Mouse (Mus musculus): Measurements from ENCODE around the gene Cfap97d2. TPM values are rescaled to one million over a fixed set of nuclear protein-coding genes. Genes with fewer than 3 reads are reported as not detected.

Gene Cfap97d2
- polyA plus RNA-seq, 1 experiment from 2014 or later: not detected

DNA sequence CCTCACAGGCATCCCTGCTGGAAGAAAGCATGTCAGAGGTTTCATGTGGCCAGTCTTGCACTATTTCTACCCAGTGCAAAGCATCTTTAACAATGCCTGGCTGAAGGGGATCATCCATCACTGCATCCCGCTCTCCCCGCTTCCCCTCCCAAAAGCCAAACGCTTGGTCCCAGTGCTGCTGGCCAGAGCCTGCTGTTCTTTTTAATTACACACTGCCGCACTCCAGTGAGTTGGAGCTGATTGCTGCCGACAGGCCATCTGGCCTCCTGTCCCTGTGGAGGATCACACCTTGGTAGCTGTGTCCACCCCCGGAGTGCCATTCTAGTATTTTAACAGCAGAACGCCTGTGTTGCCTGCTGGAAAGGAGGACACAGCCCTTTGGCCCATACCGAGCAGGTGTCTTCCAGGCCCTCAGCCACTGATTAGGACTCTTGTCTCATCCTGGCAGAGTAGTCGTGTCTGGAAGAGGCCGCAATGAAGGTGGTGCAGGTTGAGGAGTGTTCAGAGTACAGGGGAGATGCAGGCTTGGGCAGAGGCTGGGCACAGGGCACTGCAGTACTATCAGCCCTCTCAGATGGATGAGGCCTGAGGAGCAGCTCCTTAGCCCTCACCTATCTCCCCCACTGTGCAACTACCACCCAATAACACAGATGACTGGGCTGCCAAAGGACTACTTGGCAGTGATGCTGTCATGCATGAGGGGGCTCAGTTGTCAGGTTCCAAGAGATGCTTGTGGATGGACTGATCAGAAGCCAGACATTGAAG is 13.2 kb upstream of the Cfap97d2 start:
- no peaks in the 10 kb centered on the region for H3K4me1 ChIP-seq (ENCODE audit: control insufficient read depth, insufficient read depth, low read length)
- 32% methylated on average over 10 of the region's 10 CpGs for WGBS
- no peaks in the 10 kb centered on the region for H3K36me3 ChIP-seq (ENCODE audit: control insufficient read depth, insufficient read depth, low read length)
- no peak overlapping the region for H3K27ac ChIP-seq (replicated peaks; ENCODE audit: low read depth, low read length)
- H3K9me3 ChIP-seq (ENCODE audit: control insufficient read depth, low read length): no peaks in the 10 kb centered on the region
- H3K4me2 ChIP-seq (ENCODE audit: low read depth, severe bottlenecking): no peak overlapping the region
- H3K9ac ChIP-seq (ENCODE audit: low read length): no peak overlapping the region
- DNase-seq (ENCODE audit: low spot score) (no peak), ATAC-seq (ENCODE audit: insufficient number of reproducible peaks, low FRiP score, low TSS enrichment, low read depth) (no peak)
- H3K27me3 ChIP-seq (ENCODE audit: control insufficient read depth, insufficient read depth, low read length): no peaks in the 10 kb centered on the region
- no peak overlapping the region for H3K4me3 ChIP-seq (ENCODE audit: low read depth, low read length)

DNA sequence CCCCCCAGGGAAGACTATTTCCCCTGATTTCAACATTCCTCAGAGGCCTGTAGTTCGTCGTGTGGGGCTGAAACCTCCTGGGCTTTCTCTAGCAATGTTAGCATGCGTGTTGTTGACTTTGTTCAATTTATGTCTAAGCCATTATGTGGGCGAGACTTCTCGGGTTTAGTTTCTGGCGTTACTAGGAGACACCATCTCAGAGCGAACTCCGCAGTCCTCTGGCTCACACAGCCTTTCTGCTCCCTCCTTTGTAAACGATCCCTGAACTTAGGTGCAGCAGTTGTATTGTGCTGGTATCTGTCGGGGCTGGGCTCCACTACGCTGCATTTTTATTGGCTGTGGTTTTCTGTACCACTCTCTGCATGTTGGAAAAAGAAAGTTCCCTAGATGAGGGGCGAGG is 11.0 kb upstream of the Cfap97d2 start:
- Histone ChIP-seq H3K27me3 (ENCODE audit: control insufficient read depth, insufficient read depth, low read length) (no peaks in the 10 kb centered on the region), H3K4me3 (ENCODE audit: low read depth, low read length) (no peak overlapping the region), H3K9ac (ENCODE audit: low read length) (no peak overlapping the region), H3K9me3 (ENCODE audit: control insufficient read depth, low read length) (no peaks in the 10 kb centered on the region), H3K4me2 (ENCODE audit: low read depth, severe bottlenecking) (no peak overlapping the region), H3K36me3 (ENCODE audit: control insufficient read depth, insufficient read depth, low read length) (no peaks in the 10 kb centered on the region), H3K27ac (replicated peaks; ENCODE audit: low read depth, low read length) (no peak overlapping the region), H3K4me1 (ENCODE audit: control insufficient read depth, insufficient read depth, low read length) (no peaks in the 10 kb centered on the region)
- 66% methylated on average over 12 of the region's 12 CpGs for WGBS
- DNase-seq (ENCODE audit: low spot score): no peak
- no peak for ATAC-seq (ENCODE audit: insufficient number of reproducible peaks, low FRiP score, low TSS enrichment, low read depth)

DNA sequence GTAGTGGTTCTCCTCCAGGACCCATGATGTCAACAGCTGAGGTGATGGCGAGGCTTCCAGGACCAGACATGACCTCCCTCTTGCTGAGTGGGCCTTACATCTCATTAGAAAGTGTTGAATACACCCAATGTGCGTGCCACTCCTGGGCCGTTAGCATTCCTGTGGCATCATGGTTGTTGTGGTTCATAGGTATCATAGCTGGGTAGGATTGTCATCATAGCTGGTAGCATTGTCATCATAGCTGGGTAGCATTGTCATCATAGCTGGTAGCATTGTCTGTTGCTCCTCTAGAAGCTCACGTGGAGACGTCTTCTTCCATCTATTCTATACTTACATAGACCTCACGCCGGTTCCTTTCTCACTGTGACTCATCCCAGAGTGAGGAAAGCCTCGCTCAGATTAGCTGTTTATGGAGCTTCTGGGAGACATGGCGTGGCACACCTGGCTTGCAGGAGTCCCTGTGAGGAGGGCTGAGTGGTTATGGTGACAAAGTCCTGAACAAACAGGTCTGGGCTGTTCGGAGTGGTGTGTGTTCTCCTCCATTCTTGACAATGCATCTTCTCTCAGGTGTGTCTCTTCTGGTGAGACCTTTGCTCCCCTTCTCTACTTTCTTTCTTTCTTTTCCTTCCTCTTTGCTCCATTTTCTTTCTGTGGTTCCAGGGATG is 10.4 kb upstream of the Cfap97d2 start:
- no peak for DNase-seq (ENCODE audit: low spot score)
- no peaks in the 10 kb centered on the region for H3K27me3 ChIP-seq (ENCODE audit: control insufficient read depth, insufficient read depth, low read length)
- H3K9me3 ChIP-seq (ENCODE audit: control insufficient read depth, low read length): no peaks in the 10 kb centered on the region
- no peak for ATAC-seq (ENCODE audit: insufficient number of reproducible peaks, low FRiP score, low TSS enrichment, low read depth)
- H3K4me1 ChIP-seq (ENCODE audit: control insufficient read depth, insufficient read depth, low read length): no peaks in the 10 kb centered on the region
- H3K9ac ChIP-seq (ENCODE audit: low read length): no peak overlapping the region
- no peaks in the 10 kb centered on the region for H3K36me3 ChIP-seq (ENCODE audit: control insufficient read depth, insufficient read depth, low read length)
- H3K4me2 ChIP-seq (ENCODE audit: low read depth, severe bottlenecking): no peak overlapping the region
- H3K27ac ChIP-seq (replicated peaks; ENCODE audit: low read depth, low read length): no peak overlapping the region
- 90% methylated on average over 10 of the region's 10 CpGs for WGBS
- H3K4me3 ChIP-seq (ENCODE audit: low read depth, low read length): no peak overlapping the region

DNA sequence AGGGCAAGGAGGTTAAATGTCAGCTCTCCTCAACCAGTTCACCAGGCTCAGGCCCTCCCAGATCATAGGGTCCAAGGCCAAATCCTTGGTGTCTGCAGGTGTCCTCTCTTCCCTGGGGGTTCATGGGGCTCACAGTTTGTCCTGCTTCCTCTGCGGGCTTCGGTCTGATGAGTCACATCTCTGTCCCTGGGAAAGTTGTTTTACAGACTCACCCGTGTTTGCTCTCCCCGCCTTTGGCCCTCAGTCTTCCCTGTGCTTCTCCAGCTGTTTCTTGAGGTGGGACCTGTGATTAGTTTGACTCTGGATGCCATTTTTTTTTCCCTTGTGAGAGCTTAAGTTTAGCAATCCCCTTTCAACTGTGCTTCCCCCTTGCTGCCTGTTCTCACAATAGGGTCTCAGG is 9.5 kb upstream of the Cfap97d2 start:
- ATAC-seq (ENCODE audit: insufficient number of reproducible peaks, low FRiP score, low TSS enrichment, low read depth): no peak
- Histone ChIP-seq H3K4me1 (ENCODE audit: control insufficient read depth, insufficient read depth, low read length) (no peaks in the 10 kb centered on the region), H3K36me3 (ENCODE audit: control insufficient read depth, insufficient read depth, low read length) (no peaks in the 10 kb centered on the region), H3K27me3 (ENCODE audit: control insufficient read depth, insufficient read depth, low read length) (no peaks in the 10 kb centered on the region), H3K4me2 (ENCODE audit: low read depth, severe bottlenecking) (no peak overlapping the region), H3K27ac (replicated peaks; ENCODE audit: low read depth, low read length) (no peak overlapping the region), H3K9me3 (ENCODE audit: control insufficient read depth, low read length) (no peaks in the 10 kb centered on the region), H3K9ac (ENCODE audit: low read length) (no peak overlapping the region), H3K4me3 (ENCODE audit: low read depth, low read length) (no peak overlapping the region)
- no peak for DNase-seq (ENCODE audit: low spot score)
- 79% methylated on average over 4 of the region's 4 CpGs for WGBS

DNA sequence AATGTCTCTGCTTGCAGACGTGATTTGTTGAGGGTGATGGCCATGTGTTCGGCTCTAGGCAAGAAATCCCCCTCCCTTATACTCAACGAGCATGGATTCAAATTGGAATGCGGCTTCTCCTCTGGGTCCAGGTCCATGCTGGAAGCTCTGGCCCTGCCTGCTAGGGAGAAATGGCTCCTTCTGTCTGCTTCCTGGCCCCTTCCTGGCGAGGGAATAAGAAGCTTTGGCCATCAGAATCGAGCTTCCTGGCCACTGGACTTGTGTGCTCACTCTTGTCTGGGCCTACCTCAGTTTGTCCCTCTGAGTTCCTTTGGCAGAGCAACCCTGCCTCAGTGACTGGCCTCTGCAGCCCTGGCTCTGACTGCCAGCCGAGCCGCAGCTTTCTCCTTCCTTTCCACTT is 8.5 kb upstream of the Cfap97d2 start:
- 78% methylated on average over 8 of the region's 8 CpGs for WGBS
- Histone ChIP-seq H3K4me2 (ENCODE audit: low read depth, severe bottlenecking) (no peak overlapping the region), H3K9ac (ENCODE audit: low read length) (no peak overlapping the region), H3K4me3 (ENCODE audit: low read depth, low read length) (no peak overlapping the region), H3K9me3 (ENCODE audit: control insufficient read depth, low read length) (no peaks in the 10 kb centered on the region), H3K27ac (replicated peaks; ENCODE audit: low read depth, low read length) (no peak overlapping the region), H3K27me3 (ENCODE audit: control insufficient read depth, insufficient read depth, low read length) (no peaks in the 10 kb centered on the region), H3K4me1 (ENCODE audit: control insufficient read depth, insufficient read depth, low read length) (no peaks in the 10 kb centered on the region), H3K36me3 (ENCODE audit: control insufficient read depth, insufficient read depth, low read length) (no peaks in the 10 kb centered on the region)
- ATAC-seq (ENCODE audit: insufficient number of reproducible peaks, low FRiP score, low TSS enrichment, low read depth): no peak
- no peak for DNase-seq (ENCODE audit: low spot score)

DNA sequence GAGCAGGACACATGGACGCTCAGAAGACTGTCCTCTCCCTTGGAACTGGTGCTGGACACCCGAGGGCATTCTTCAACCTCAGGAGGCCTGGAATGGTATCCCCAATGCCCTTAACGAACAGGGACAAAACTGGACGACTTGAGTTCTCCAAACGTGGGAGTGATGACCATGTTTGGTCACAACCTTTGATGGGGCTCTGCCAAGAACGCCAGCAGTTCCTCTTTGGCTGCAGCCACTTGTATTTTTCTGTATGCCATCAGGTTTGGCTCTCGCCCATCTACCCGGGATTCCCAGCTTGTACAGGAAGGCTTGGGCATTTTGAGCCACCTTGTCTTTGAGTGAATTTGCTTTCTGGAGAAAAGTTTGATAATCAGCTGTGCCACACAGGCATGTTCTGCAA is 8.0 kb upstream of the Cfap97d2 start:
- WGBS: 84% methylated on average over 8 of the region's 8 CpGs
- ATAC-seq (ENCODE audit: insufficient number of reproducible peaks, low FRiP score, low TSS enrichment, low read depth): no peak
- Histone ChIP-seq H3K4me2 (ENCODE audit: low read depth, severe bottlenecking) (no peak overlapping the region), H3K36me3 (ENCODE audit: control insufficient read depth, insufficient read depth, low read length) (no peaks in the 10 kb centered on the region), H3K27ac (replicated peaks; ENCODE audit: low read depth, low read length) (no peak overlapping the region), H3K9me3 (ENCODE audit: control insufficient read depth, low read length) (no peaks in the 10 kb centered on the region), H3K27me3 (ENCODE audit: control insufficient read depth, insufficient read depth, low read length) (no peaks in the 10 kb centered on the region), H3K4me3 (ENCODE audit: low read depth, low read length) (no peak overlapping the region), H3K9ac (ENCODE audit: low read length) (no peak overlapping the region), H3K4me1 (ENCODE audit: control insufficient read depth, insufficient read depth, low read length) (no peaks in the 10 kb centered on the region)
- no peak for DNase-seq (ENCODE audit: low spot score)

DNA sequence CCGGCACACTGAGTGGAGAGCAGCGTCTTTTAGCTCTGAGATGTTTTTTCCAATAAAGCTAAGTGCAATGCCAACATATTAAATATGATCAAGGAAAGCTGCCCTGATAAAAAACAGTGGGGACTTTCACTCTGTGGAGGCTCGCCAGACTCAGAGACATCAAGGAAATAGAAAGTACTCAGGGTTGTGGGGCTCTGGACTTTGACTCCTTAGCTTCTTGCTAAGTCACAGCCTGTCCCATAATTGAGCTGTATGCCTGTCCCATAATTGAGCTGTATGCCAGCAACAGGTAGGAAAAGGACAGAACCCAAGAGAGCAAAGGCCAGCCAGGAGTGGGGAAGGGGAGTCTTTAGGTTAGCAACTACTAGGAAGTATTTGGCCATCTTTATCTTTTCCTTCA is 7.4 kb upstream of the Cfap97d2 start:
- no peaks in the 10 kb centered on the region for H3K27me3 ChIP-seq (ENCODE audit: control insufficient read depth, insufficient read depth, low read length)
- H3K4me1 ChIP-seq (ENCODE audit: control insufficient read depth, insufficient read depth, low read length): no peaks in the 10 kb centered on the region
- no peak for ATAC-seq (ENCODE audit: insufficient number of reproducible peaks, low FRiP score, low TSS enrichment, low read depth)
- H3K4me2 ChIP-seq (ENCODE audit: low read depth, severe bottlenecking): no peak overlapping the region
- H3K9me3 ChIP-seq (ENCODE audit: control insufficient read depth, low read length): no peaks in the 10 kb centered on the region
- DNase-seq (ENCODE audit: low spot score): no peak
- no peaks in the 10 kb centered on the region for H3K36me3 ChIP-seq (ENCODE audit: control insufficient read depth, insufficient read depth, low read length)
- no peak overlapping the region for H3K9ac ChIP-seq (ENCODE audit: low read length)
- H3K4me3 ChIP-seq (ENCODE audit: low read depth, low read length): no peak overlapping the region
- H3K27ac ChIP-seq (replicated peaks; ENCODE audit: low read depth, low read length): no peak overlapping the region
- 86% methylated on average over 3 of the region's 3 CpGs for WGBS

DNA sequence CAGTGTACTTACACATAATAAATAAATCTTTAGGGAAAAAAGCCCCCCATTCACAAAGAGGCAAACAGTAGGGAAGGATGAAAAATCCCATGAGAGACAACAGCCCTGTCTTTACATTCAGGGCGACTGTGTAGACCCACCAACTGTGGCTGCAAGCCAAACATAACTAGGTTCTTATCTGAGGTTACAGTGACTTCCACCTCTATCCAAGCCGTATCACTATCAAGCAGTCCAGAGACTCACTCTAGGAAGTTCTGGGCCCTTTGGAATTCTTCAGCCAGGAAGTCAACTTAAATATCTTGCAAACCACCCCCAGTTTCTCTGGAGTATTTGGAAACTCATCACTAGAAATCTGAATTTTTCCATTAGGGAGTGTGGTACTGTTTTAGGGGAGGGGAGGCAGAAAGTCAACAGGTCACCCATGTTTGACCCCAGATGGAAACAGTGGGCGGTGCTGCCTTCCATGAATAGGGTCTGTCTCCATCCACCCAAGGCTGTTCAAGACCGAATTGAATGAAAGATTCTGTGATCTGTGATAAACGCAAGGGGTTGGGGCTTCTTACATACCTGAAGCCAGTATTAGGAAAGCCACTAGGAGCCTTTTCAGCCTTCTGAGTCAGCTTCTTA is 6.3 kb upstream of the Cfap97d2 start:
- no peaks in the 10 kb centered on the region for H3K9me3 ChIP-seq (ENCODE audit: control insufficient read depth, low read length)
- H3K36me3 ChIP-seq (ENCODE audit: control insufficient read depth, insufficient read depth, low read length): no peaks in the 10 kb centered on the region
- no peak overlapping the region for H3K9ac ChIP-seq (ENCODE audit: low read length)
- no peaks in the 10 kb centered on the region for H3K27me3 ChIP-seq (ENCODE audit: control insufficient read depth, insufficient read depth, low read length)
- no peaks in the 10 kb centered on the region for H3K4me1 ChIP-seq (ENCODE audit: control insufficient read depth, insufficient read depth, low read length)
- no peak overlapping the region for H3K27ac ChIP-seq (replicated peaks; ENCODE audit: low read depth, low read length)
- DNase-seq (ENCODE audit: low spot score): no peak
- 84% methylated on average over 5 of the region's 5 CpGs for WGBS
- no peak for ATAC-seq (ENCODE audit: insufficient number of reproducible peaks, low FRiP score, low TSS enrichment, low read depth)
- H3K4me3 ChIP-seq (ENCODE audit: low read depth, low read length): no peak overlapping the region
- H3K4me2 ChIP-seq (ENCODE audit: low read depth, severe bottlenecking): no peak overlapping the region

All from limb, embryonic 11.5 days (tissue).